Mouse (Mus musculus): ENCODE measurements around the gene Hsd17b13. TPM values are rescaled to one million over a fixed set of nuclear protein-coding genes. Genes with fewer than 3 reads are reported as not detected.
"Not testable (repeated sequence)": the region's sequence is repeated elsewhere in the genome, so short reads cannot be mapped to it uniquely, and the experiment has no call there.

The Hsd17b13 gene
- not detected in 2 replicates for polyA plus RNA-seq (2016; fragmentation: Nextera tagmentation; extraction: Ambion mirVana)

DNA sequence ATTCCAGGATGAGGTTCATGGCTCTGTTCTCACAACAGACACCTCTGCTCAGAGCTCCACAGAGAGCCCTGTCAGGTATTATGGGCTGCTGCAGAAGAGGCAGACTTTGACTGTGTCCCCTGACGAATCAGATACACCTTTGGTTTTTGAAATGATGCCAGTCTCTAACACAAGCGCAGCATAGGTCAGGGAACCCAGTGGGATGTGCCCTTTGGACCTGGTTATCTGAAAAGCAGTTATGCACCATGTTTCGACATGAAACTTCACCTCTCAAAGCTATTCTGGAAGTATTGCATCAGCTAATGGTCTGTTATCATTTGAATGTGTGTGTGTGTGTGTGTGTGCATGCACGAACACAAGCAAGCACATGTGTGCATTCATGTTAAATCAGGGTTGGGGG, at the start of gene Hsd17b13:
Hsd17b13 (minus strand) TSS at position 114 of the 400 bp plus-strand sequence.
- no peaks in the 10 kb centered on the region for H3K27me3 ChIP-seq
- H3K9ac ChIP-seq (replicated peaks) = no peak within 1 kb of the TSS
- H3K4me1 ChIP-seq (replicated peaks) = no peaks in the 10 kb centered on the region
- H3K9me3 ChIP-seq = no peaks in the 10 kb centered on the region
- no peak for ATAC-seq (ENCODE audit: insufficient number of reproducible peaks, insufficient read depth, low FRiP score, low TSS enrichment, low read depth)
- H3K4me2 ChIP-seq = no peak within 1 kb of the TSS
- WGBS = 89% methylated on average over 4 of the region's 4 CpGs
- H3K27ac ChIP-seq = no peak within 1 kb of the TSS
- H3K36me3 ChIP-seq = no peaks in the 10 kb centered on the region
- H3K4me3 ChIP-seq (replicated peaks) = no peak within 1 kb of the TSS

DNA sequence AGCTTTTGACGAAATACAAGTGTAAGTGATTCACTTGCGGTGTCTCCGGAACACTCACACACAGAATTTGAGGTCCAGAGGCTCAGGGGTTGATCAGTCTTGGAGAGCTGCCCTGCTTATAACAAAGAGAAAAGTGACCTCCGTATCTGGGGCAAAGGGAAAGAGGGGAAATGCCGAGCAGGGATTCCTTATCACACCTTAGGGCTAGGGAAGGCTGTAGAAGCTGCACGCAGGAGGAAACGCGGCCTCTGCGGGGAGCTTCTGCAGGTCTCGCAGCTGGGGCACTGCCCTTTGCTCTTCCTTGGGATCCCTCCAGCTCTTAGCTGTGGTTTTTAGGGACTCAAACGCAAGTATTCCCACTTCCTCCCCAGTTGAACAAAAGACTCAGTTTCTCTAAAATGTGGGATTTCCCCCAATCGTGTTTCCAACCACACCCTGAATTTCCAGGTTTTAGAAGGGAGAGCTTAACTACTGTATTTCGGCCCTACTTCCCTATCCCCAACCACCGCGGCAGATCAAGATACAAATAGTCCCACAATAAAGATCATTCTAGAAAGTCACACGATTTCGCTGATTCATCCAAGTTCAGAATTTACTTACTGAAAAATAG, 48.1 kb upstream of the Hsd17b13 start:
- no peaks in the 10 kb centered on the region for H3K36me3 ChIP-seq
- H3K4me1 ChIP-seq (replicated peaks) = peaks cover 16% of the 10 kb centered on the region
- WGBS = 44% methylated on average over 17 of the region's 17 CpGs
- H3K27me3 ChIP-seq = peaks cover 7% of the 10 kb centered on the region; the same call in 1 of the 2 replicates
- H3K9ac ChIP-seq (replicated peaks) = no peak overlapping the region
- no peak overlapping the region for H3K27ac ChIP-seq
- no peak for ATAC-seq (ENCODE audit: insufficient number of reproducible peaks, insufficient read depth, low FRiP score, low TSS enrichment, low read depth)
- H3K9me3 ChIP-seq = no peaks in the 10 kb centered on the region
- no peak overlapping the region for H3K4me3 ChIP-seq (replicated peaks)
- H3K4me2 ChIP-seq = no peak overlapping the region

DNA sequence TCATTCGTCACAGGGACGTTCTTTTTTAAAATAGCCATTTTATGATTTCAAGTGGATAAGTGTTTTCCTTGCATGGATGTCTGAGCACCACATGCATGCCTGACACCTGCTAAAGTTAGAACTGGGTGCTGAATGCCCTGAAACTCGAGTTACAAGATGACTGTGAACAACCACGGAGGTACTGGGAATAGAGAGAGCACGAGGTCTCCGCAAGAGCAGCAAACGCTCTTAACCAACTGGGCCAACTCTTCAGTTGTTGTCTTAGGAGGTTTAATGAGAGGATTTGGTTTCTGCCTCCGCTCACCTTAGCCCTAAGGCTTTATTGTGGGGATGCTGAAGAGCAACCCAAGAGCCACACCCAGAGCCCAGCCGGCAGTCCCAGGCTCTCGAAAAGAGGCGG, 47.6 kb upstream of the Hsd17b13 start:
- no peak overlapping the region for H3K9ac ChIP-seq (replicated peaks)
- no peaks in the 10 kb centered on the region for H3K9me3 ChIP-seq
- H3K27me3 ChIP-seq = peaks cover 7% of the 10 kb centered on the region; the same call in 1 of the 2 replicates
- H3K4me1 ChIP-seq (replicated peaks) = peaks cover 21% of the 10 kb centered on the region
- H3K4me2 ChIP-seq = no peak overlapping the region
- H3K36me3 ChIP-seq = no peaks in the 10 kb centered on the region
- H3K27ac ChIP-seq = no peak overlapping the region
- no peak overlapping the region for H3K4me3 ChIP-seq (replicated peaks)
- 64% methylated on average over 11 of the region's 11 CpGs for WGBS
- no peak for ATAC-seq (ENCODE audit: insufficient number of reproducible peaks, insufficient read depth, low FRiP score, low TSS enrichment, low read depth)

DNA sequence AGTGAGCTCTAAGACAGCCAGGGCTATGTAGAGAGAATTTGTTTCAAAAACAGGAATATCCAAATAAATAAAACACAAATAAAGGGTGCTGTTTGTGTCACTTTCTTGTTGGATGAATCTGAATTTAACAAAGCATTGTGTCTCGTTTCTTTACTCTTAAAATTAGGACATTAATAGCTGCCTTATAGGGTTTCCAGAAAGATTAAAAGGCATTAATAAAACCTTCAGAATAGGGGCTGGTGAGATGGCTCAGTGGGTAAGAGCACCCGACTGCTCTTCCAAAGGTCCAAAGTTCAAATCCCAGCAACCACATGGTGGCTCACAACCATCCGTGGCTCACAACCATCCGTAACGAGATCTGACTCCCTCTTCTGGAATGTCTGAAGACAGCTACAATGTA, 47.0 kb upstream of the Hsd17b13 start:
- H3K4me2 ChIP-seq; H3K9ac ChIP-seq (replicated peaks); H3K27me3 ChIP-seq; H3K4me3 ChIP-seq (replicated peaks); H3K9me3 ChIP-seq; H3K36me3 ChIP-seq; ATAC-seq (ENCODE audit: insufficient number of reproducible peaks, insufficient read depth, low FRiP score, low TSS enrichment, low read depth); H3K27ac ChIP-seq: not testable (repeated sequence)
- WGBS = 76% methylated on average over 5 of the region's 5 CpGs
- H3K4me1 ChIP-seq (replicated peaks) = peaks cover 26% of the 10 kb centered on the region

DNA sequence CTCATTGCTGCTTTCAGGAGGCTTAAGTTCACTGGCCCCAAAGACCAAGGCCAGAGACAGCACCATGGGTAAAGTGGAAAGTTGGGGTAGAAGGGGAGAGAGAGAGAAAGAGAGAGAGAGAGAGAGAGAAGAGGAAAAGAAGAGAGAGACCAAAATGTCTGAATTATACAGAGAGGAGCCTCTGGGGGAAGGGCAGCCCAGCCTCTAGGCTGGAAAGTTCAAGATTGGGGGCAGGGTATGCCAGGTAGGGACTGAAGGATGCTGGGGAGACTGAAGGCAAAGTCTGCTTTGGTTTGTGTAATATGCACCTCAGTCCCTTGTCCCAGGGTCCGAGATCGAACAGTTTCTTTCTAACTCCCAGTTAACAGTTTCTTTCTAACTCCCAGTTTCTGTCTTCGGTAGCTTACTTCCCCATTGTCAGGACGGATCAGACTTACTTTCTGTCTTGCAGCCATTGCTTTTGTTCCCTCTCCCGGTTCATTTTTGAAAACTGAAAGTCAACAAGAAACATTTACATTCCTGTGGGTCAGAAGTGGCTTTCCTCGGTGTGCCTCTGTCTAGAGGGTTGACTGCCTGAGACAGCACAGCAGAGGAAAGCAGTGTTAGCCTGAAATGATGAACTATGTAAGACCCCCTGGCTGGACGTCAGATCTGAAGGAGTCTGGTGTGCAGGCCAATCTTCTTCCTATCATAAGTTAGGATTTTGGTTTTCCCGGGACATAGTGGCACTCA, 46.2 kb upstream of the Hsd17b13 start:
- peaks cover 7% of the 10 kb centered on the region; the same call in 1 of the 2 replicates for H3K27me3 ChIP-seq

DNA sequence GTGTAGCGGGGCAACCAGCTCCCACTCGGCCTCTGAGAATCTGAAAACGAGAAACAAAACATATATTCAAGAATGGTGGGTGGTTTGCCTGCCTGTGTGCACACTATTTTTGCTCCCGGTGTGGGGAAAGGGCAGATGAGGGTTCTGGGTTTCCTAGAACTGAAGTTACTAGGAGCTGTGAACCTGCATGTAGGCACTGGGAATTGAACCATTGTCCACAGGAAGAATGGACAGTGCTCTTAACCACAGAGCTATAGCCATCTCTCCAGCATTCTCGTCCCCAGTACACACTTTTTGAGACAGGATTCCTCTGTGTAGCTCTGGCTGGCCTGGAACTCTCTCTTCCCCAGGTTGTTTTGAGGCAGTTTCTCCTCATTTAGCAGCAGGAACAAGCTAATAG, 45.3 kb upstream of the Hsd17b13 start:
- Histone ChIP-seq H3K36me3 (peaks cover 3% of the 10 kb centered on the region), H3K27me3 (peaks cover 7% of the 10 kb centered on the region; the same call in 1 of the 2 replicates), H3K9ac (replicated peaks) (no peak overlapping the region; the same call in 1 of the 2 replicates), H3K4me3 (replicated peaks) (peak overlapping the region; percentile 49), H3K9me3 (no peaks in the 10 kb centered on the region), H3K4me1 (replicated peaks) (peaks cover 26% of the 10 kb centered on the region), H3K27ac (no peak overlapping the region), H3K4me2 (peak overlapping the region; percentile 72)
- WGBS = 31% methylated on average over 5 of the region's 5 CpGs
- no peak for ATAC-seq (ENCODE audit: insufficient number of reproducible peaks, insufficient read depth, low FRiP score, low TSS enrichment, low read depth)

More for the DNA sequence above, 46.2 kb upstream of the Hsd17b13 start:
- Histone ChIP-seq H3K27ac (no peak overlapping the region), H3K9me3 (no peaks in the 10 kb centered on the region), H3K4me1 (replicated peaks) (peaks cover 26% of the 10 kb centered on the region), H3K4me2 (no peak overlapping the region), H3K36me3 (no peaks in the 10 kb centered on the region), H3K4me3 (replicated peaks) (no peak overlapping the region), H3K9ac (replicated peaks) (no peak overlapping the region)
- 86% methylated on average over 8 of the region's 8 CpGs for WGBS
- no peak for ATAC-seq (ENCODE audit: insufficient number of reproducible peaks, insufficient read depth, low FRiP score, low TSS enrichment, low read depth)

DNA sequence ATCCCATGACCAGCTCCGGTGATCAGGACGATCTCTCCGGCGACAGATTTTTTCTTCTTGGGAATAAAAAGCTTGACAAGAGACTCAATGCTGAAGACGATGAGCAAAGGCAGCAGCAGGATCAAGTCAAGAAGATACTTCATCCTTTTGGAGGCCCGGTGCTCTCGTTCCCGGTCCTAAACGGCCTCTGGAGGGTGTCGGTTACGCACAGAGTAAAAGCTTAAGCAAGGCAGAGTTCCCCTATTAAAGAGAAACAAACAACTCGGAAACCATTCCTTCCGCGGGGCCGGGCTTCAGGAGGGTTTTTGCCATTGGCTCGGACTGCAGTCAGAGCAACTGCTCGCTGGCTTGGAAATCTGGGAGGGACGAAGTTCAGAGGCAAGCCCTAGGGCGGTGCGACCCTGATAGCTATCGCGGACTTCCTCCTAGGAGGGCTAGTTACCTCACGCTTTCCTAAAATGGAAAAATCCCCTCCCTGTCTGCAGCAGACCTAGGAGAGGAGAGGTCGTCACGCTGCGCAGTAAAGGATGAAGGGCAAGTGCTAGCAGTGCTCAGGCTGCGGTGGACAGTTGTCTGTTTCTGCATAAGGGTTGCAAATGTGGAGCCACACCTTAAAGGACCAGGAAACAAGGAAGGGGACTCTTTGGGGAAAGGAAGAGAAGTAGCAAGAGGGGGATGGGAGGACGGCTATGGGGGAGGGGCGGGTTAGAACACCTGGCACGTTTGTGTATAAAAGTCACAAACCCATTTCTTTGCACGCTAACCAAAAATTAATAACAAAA, 44.6 kb upstream of the Hsd17b13 start, which contains the start of gene Hsd17b11:
Hsd17b11 (minus strand) TSS at position 323 of the 782 bp plus-strand sequence.
- Histone ChIP-seq H3K27me3 (peaks cover 7% of the 10 kb centered on the region; the same call in 1 of the 2 replicates), H3K36me3 (peaks cover 8% of the 10 kb centered on the region), H3K9ac (replicated peaks) (peak within 1 kb of the TSS; percentile 55), H3K4me2 (peak within 1 kb of the TSS; percentile 72), H3K9me3 (no peaks in the 10 kb centered on the region), H3K27ac (peak within 1 kb of the TSS; percentile 77), H3K4me1 (replicated peaks) (peaks cover 26% of the 10 kb centered on the region), H3K4me3 (replicated peaks) (peak within 1 kb of the TSS; percentile 49)
- ATAC-seq (ENCODE audit: insufficient number of reproducible peaks, insufficient read depth, low FRiP score, low TSS enrichment, low read depth) = peak; percentile 84
- under 1% methylated on average over 31 of the region's 31 CpGs for WGBS

DNA sequence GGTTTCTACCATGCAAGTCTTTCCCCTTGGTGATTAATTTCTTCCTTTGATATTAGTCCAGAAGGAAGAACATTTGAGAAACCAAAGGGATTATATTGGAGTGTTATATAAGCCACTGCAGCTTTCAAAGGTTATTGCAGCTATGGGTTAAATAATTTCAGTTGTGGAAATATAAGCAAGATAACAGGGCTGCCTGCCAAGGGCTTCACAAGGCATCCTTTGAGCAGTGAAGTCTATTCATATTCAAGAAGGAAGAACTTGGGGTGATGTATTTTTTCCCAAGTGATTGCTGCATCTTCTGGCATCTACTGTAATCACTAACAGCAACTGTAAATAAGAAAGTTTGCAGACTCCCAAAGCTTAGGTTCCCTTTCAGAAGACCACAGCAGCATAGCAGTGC, 34.2 kb upstream of the Hsd17b13 start:
- H3K4me2 ChIP-seq = no peak overlapping the region
- no peaks in the 10 kb centered on the region for H3K4me1 ChIP-seq (replicated peaks)

DNA sequence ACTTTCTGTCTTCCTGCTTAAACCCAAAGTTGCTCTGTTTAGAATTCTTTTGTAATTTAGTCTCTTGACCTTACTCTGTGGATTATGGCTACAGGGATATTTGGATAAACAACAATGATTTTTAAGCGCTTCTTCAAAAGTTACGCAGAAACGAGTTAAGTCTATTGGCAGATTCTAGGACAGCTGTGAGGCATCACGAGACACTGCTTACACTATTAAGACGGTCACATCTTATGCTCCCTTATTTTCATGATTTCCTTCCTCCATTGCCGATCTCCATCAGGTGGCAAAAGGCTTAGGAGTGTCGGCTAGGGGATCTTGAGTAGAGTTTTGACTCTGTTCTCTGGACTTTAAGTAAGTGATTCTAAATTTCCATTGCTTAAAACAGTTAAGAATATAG, 33.1 kb upstream of the Hsd17b13 start:
- 93% methylated on average over 7 of the region's 7 CpGs for WGBS
- Histone ChIP-seq H3K9me3 (no peaks in the 10 kb centered on the region), H3K4me3 (replicated peaks) (no peak overlapping the region), H3K36me3 (peaks cover 6% of the 10 kb centered on the region; the same call in 1 of the 2 replicates), H3K27ac (no peak overlapping the region), H3K4me1 (replicated peaks) (no peaks in the 10 kb centered on the region), H3K27me3 (no peaks in the 10 kb centered on the region), H3K4me2 (no peak overlapping the region), H3K9ac (replicated peaks) (no peak overlapping the region)
- no peak for ATAC-seq (ENCODE audit: insufficient number of reproducible peaks, insufficient read depth, low FRiP score, low TSS enrichment, low read depth)

More for the DNA sequence above, 34.2 kb upstream of the Hsd17b13 start:
- no peak for ATAC-seq (ENCODE audit: insufficient number of reproducible peaks, insufficient read depth, low FRiP score, low TSS enrichment, low read depth)
- H3K27me3 ChIP-seq = no peaks in the 10 kb centered on the region
- H3K27ac ChIP-seq = no peak overlapping the region
- H3K36me3 ChIP-seq = peaks cover 9% of the 10 kb centered on the region; the same call in 1 of the 2 replicates
- H3K9ac ChIP-seq (replicated peaks) = no peak overlapping the region
- H3K9me3 ChIP-seq = no peaks in the 10 kb centered on the region
- H3K4me3 ChIP-seq (replicated peaks) = no peak overlapping the region

DNA sequence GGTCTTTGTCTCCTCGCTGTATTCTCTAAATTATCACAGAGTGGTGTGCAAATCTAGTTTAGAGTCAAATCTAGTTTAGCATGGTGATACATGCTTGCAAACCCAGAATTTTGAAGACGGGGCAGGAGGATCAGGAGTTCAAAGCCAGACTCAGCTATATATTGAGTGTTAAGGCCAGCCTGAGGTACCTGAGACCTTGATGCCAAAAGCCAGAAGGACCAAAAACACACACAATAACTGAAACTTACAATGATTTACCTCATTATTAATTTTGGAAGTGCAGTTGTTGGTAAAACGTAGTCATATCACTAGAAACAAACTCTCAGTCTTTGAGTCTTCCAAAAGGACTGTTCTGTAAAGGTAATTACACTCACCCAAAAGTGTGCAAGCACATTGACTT, 32.2 kb upstream of the Hsd17b13 start:
- ATAC-seq (ENCODE audit: insufficient number of reproducible peaks, insufficient read depth, low FRiP score, low TSS enrichment, low read depth) = no peak
- no peaks in the 10 kb centered on the region for H3K4me1 ChIP-seq (replicated peaks)
- H3K4me2 ChIP-seq = no peak overlapping the region
- H3K27ac ChIP-seq = no peak overlapping the region
- H3K9me3 ChIP-seq = no peaks in the 10 kb centered on the region
- no peaks in the 10 kb centered on the region for H3K27me3 ChIP-seq
- peaks cover 6% of the 10 kb centered on the region; the same call in 1 of the 2 replicates for H3K36me3 ChIP-seq
- no peak overlapping the region for H3K9ac ChIP-seq (replicated peaks)
- WGBS = 89% methylated on average over 3 of the region's 3 CpGs
- no peak overlapping the region for H3K4me3 ChIP-seq (replicated peaks)

DNA sequence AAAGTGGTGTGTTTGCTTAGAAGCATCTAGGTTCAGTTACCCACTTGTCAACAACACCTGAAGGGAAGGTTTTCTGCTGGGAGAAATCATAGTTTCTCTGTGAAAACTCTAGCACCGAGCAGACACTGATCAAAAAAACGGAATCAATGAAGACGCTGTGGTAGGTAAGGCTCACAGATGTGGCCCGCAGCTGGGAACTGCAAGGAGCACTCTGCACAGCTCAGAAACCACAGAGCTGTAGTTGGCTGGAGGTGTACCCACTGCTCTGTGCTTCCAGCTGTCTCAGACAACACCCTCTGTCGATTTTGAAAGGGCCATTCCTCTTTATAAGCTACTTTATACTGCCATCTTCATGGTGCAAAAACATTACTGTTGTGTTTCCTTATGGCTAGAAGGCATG, 30.6 kb upstream of the Hsd17b13 start:
- H3K4me1 ChIP-seq (replicated peaks) = peaks cover 5% of the 10 kb centered on the region; the same call in 1 of the 2 replicates
- H3K27ac ChIP-seq = no peak overlapping the region
- no peak overlapping the region for H3K9ac ChIP-seq (replicated peaks)
- ATAC-seq (ENCODE audit: insufficient number of reproducible peaks, insufficient read depth, low FRiP score, low TSS enrichment, low read depth) = no peak
- no peaks in the 10 kb centered on the region for H3K9me3 ChIP-seq
- peaks cover 6% of the 10 kb centered on the region; the same call in 1 of the 2 replicates for H3K36me3 ChIP-seq
- no peak overlapping the region for H3K4me2 ChIP-seq
- H3K4me3 ChIP-seq (replicated peaks) = no peak overlapping the region
- no peaks in the 10 kb centered on the region for H3K27me3 ChIP-seq
- 68% methylated on average over 5 of the region's 5 CpGs for WGBS
